Mouse (Mus musculus) spleen, adult 2 months (tissue): ENCODE measurements at regions not wholly inside any gene's neighbourhood (a gene's known extent, or its start where the extent isn't known, plus 50 kb on each side); places are given as distances from the start of the nearest gene placed in this dataset.

Source experiments
- CTCF ChIP-seq: fragments of 200-500 bp; IDR thresholded peaks from 2 replicates; pipeline ENCODE4 v1.5.1; 2011; ENCODE audit warnings: mild to moderate bottlenecking, inconsistent platforms; ENCODE audit not compliant: insufficient read depth, insufficient read length, insufficient replicate concordance; ENCODE audit errors: extremely low read depth
- POLR2A ChIP-seq: fragments of 200-500 bp; IDR thresholded peaks from 2 replicates; pipeline ENCODE4 v1.6.1; 2011; ENCODE audit warnings: low read depth, low read length, inconsistent platforms

GRCm38 (mm10) chr12:118540336-118540735 is 239.1 kb upstream of the Sp4 start:
- no peak for TF ChIP-seq CTCF
- no peak for TF ChIP-seq POLR2A
